Mouse (Mus musculus): Measurements from ENCODE around the gene Acsl6.
"Not testable (repeated sequence)": the region's sequence is repeated elsewhere in the genome, so short reads cannot be mapped to it uniquely, and the experiment has no call there.

Gene Acsl6

DNA sequence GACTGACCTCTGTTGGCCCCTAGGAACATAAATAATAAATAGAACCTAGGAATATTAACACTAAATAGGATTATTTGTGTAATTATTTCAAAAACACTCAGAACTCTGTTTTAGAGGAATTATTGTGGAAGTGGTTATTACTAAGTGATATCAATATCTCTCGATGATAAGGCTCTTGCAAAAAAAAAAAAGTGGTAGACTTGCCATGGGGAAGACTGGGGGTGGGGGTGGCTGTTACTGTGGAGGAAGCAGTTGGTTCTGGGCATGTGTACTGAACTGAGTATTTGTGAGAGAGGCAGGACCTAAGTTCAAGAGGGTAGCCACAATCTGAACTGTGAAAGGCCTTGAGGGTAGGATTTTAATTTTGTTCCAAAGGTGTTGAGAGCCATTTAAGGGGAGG lies 93.1 kb downstream of the Acsl6 start:
- DNase-seq: no peak

DNA sequence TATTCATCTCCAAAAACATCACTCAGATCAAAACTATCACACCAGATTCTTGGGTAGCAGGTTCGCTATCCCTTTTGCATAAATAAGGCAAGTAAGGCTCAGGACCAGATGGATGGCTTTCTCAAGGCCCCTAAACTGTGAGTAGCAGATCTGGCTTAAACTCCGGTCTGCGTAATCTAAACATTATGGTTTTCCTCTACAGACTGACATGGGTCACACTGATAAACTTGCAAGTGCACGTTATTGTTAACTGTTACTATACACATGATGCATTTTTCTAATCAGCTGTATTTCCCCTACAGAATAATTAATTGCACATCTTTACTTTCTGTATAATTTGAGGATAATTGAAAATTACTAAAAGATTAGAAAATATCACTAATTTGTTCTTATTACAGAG lies 94.5 kb downstream of the Acsl6 start:
- DNase-seq: no peak

DNA sequence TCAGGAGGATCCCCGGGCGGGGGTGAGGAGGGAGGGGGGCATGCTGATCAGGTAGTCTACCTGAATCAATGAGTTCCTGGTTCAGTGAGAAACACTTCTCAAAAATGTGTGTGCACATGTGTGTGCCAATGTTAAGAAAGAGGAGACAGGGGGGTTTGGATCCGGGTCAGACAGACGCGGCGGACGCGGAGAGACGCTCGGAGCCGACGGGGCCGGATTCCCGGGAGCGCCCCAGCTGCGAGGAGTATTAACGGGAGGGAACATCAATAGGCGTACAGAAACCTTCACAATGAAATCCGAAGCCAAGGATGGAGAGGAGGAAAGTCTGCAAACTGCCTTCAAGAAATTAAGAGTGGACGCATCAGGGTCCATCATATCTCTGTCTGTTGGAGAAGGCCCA lies 97.2 kb downstream of the Acsl6 start:
- DNase-seq: not testable (repeated sequence)

DNA sequence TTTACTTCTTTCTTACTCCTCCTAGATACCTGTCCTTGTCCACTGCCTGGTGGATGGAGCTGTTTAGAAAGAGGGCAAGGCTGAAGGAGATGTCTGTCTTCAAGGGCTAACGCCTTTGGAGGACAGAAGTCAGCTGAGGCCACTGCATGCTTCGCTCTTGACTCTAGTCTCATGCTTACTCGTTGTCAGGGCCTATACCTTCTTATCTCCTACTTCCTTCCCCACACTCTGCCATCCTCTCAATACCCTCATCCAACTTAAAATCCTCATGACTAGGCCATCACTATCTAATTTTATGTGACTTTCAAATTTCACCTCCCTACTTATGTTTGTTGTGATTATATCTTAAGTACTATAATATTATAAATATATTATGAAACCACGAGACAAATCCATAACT lies 101.3 kb downstream of the Acsl6 start:
- DNase-seq: no peak

DNA sequence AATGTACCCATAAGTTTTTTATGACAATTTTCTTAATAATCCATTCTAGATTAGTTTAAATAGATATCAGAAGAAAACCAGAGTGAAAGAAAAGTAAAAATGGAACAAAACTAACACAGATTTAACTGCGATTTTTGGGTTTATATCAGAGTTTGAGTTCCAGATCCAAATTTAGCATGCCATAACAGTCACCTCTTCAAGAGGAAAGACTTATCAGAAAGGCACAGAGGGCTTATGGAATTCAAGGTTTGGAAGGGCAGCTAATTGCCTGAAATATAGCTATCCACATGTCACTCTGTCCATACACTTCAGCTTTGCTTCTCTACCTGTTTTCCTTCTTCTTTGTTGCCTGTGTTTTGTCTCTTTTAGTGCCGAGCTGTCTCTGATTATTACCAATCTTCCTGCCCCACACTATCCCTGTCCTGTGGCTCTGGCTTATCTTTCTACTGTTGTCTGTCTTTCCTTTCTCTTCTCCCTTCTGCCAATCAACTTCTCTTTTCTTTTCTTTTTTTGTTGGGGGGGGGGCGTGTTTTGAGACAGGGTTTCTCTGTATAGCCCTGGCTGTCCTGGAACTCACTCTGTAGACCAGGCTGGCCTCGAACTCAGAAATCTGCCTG lies 103.4 kb downstream of the Acsl6 start:
- no peak for DNase-seq

DNA sequence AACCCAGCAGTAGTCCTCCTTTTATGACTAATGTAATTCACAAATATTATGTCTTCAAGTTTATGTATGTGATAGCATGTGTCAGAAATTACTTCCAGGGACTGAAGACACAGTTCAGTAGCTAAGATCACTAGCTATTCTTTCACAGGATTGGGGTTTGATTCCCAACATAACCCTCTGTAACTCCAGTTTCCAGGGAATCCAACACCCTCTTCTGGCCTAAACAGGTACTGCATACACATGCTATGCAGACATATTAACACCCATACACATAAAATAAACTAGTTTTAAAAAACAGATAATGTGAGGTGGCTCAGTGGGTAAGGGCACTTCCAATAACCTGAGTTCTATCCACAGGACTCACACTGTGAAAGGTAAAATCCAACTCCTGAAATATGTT lies 107.0 kb downstream of the Acsl6 start:
- no peak for DNase-seq

DNA sequence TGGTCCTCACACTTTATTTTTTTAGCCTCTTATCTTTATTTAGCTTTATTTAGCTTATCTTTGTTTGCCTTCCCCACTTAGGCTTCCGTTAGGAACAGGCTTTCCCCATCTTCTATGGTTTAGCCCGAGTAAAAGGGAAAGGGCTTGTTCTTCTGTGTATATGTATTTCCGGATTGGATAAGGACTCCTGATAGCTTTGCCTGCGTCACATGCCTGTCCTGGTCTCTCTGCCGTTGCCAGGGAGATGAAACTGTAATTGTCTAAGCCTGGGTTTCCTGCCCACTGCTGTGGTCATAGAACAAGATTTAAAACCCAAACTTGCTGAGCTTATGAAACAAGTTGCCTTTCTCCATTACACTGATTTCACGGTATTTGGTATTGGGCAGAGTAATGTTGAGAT lies 109.4 kb downstream of the Acsl6 start:
- DNase-seq: no peak

Measured in thymus, postnatal 36 days (tissue).